Mouse (Mus musculus) mature B cell (primary cell): ENCODE data around the gene Cish.

ENCODE experiments used
- in situ Hi-C: fragments of 300-500 bp; cut with MboI; formaldehyde crosslinking; loops from 2 replicates; pipeline ENCODE4 v1.14.3; 2019

Cish gene

GRCm38 (mm10) chr9:107296016-107296040 is at the start of gene Cish:
Gene Cish, plus strand, starts transcription at chr9:107296026.
- in situ Hi-C loops: loop anchor here (5.0 to 25.0 kb wide), 3 partner anchors 36 to 609 kb away; partner anchors contain the start of gene Tex264

- in situ Hi-C loops: no loop called here
These were observed 49.7 kb upstream of the Cish start for GRCm38 (mm10) chr9:107246170-107246569.

DNA sequence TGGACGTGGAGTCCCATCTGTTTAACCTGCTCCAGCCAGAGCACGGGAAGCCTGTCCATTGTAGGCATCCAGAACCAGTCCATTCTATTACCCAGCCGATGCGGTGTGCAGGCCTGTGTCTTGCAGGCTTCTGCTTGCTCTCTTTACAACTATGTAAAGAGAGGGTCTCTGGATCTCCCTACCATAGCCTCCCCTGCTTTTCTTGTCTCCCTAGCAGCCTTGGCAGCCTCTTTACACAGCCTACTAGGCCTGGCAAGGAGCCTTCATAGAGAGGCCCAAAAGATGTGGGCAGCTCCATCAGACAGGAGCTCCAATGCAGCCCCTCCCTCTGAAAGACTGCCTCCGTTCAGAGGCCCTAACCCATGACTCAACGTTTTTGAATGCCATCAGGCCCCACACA is 46.7 kb upstream of the Cish start:
- in situ Hi-C loops: no loop called here

DNA sequence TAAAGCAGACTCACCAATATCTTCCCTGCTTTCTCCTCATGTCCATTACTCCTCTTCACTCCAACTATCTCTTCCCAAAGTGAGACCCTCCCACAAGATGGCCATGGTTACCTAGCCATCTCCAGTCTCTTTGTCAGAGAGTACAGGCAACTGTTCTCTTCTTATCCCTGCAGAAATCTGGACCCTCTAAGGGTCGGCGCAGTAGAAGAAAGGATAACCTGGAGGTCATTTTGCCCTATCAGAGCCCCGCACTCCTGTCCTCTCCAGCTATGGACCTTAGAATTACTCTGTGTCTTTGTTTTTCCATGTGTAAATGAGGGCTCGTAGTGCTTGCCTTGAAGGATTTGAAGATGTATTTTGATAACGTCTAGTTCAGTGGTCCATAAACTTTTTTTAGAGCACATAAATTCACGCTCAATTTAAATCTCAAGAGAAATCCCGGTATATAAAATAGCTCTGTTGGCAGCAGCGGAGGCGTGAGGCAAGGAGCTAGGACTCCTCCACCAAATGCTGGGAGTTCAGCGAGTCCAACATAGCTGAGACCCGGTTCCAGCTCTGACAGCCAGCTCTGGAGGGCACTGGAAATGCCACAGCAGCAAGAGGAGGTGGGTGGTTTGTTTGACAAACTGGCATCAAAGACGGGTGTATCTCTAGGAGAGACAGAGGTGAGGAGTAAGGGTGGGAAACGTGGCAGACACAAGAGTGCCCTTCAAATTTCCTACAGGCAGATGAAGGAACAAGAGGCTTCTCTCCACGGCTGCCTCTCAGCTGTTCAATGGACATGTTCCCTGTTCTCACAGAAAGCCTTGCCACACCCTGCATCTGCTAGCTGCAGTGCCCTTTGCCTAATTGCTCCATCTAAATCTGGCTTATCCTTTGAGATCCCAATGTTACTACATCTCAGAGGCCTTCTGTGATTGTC is 45.1 kb upstream of the Cish start:
- in situ Hi-C loops: no loop called here

GRCm38 (mm10) chr9:107252164-107252563 is 43.7 kb upstream of the Cish start:
- in situ Hi-C loops: no loop called here

- in situ Hi-C loops: no loop called here
These were observed 41.4 kb upstream of the Cish start for GRCm38 (mm10) chr9:107254476-107254875.

DNA sequence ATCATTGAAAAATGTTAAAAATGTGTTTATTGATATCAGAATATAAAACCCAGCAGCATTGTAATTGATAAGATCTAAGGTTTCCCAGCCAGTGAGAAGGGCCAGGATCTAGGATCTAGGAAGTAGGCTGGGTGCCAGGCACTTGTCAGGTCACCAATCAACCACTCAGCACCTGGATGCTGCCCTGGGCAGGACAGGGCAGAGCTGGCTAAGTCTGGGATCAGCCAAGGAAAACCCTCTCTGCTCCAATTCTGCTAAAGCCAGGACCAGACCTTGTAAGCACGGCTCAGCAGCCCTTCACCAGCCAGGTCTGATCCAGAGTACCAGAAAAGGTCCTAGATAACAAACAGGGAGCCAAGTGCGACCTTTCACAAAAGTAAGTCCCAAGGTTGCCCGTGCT is 40.9 kb upstream of the Cish start:
- in situ Hi-C loops: no loop called here

DNA sequence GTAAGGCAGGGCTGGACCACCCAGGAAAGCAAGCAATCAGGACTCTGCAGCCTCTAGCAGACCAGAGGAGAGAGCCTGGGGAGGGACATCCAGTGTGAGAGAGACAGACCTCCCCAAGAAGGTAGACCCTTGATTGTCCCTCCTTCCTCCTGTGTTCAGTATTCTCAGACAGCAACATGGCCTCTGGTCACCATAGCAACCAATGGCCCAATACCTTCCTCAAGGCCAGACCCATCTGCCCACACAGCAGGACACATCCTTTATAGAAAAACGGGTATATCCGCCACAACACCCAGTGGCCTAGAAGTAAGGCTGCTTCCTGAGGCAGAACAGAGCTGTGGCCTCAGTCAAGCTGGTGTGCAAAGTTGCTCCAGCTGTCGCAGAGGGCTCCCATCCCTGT is 40.2 kb upstream of the Cish start:
- in situ Hi-C loops: no loop called here

GRCm38 (mm10) chr9:107259571-107259970 is 36.3 kb upstream of the Cish start:
- in situ Hi-C loops: no loop called here

DNA sequence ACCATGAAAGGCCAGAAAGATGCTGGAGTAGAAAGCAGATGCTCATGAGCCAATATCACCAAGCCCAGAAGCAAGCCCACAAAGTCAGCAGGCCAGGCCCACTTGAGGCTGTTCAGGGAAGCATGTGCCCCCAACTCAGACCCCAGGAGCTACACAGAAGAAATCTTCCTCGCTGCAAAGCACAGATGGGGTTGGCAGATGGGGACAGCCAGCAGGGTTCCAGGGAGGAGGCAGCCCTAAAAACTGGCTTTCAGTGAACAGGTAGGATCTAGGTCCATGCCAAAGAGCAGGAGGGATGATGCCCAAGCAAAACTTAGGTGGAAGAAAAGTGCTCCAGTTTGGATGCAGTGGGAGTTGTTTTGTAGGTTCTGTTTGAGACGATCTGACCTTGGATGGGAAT is 35.4 kb upstream of the Cish start:
- in situ Hi-C loops: no loop called here

DNA sequence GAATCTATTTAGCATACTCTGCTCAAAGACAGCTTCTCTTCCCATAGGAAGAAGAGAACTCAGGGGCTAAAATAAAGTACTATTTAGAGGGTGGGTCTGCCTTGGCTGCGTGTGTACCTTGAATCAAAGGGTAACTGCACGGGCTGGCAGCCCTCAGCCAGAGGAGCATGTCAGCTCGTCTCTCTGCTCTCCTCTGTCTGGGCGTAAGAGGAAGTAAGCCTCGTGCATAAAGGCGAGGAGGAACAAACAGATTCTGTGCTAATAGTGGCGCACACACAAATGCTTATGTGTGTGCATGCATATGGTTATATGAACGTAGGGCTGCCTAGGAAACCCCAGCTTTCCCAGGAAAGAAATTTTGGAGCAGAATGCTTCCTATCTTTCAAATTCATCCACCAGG is 35.0 kb upstream of the Cish start:
- in situ Hi-C loops: no loop called here

- in situ Hi-C loops: no loop called here
These were observed 34.0 kb upstream of the Cish start for GRCm38 (mm10) chr9:107261792-107262191.

- in situ Hi-C loops: no loop called here
These were observed 33.5 kb upstream of the Cish start for GRCm38 (mm10) chr9:107262375-107262774.

DNA sequence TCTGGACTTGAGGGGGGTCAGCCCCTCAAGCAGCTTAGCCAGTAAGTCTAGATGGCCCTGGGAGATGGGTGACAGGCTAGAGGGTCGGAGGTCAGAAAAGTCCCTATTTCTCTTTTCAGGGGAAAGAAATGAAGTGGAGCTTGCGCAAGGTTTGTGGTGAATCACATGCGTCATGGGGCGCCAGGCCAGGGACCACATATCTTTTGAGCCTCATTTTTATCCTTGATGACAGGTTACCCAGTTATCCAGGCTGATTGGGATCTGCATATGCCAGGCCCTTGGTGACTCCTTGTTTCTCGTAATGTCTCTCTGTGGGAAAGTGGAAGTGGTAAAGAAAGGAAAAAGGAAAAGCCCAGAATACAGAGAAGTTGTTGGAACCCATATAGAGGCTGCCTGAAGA is 31.9 kb upstream of the Cish start:
- in situ Hi-C loops: no loop called here

- in situ Hi-C loops: no loop called here
These were observed 31.1 kb upstream of the Cish start for GRCm38 (mm10) chr9:107264731-107265130.

DNA sequence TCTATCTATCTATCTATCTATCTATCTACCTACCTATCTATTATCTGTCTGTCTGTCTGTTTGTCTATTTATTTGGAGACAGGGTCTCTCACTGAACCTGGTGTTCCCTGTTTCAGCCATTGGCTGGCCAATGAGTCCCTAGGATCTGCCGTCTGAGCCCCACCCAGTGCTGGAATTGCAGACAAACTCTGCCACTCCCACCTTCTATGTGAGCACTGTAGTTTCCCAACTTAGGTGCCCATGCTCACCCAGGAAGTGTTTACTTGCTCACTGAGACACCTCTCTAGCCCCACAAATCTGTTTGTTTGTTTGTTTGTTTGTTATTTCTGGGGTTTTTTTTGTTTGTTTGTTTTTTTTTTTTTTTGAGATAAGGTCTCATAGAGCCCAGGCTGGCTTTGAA is 28.8 kb upstream of the Cish start:
- in situ Hi-C loops: no loop called here

DNA sequence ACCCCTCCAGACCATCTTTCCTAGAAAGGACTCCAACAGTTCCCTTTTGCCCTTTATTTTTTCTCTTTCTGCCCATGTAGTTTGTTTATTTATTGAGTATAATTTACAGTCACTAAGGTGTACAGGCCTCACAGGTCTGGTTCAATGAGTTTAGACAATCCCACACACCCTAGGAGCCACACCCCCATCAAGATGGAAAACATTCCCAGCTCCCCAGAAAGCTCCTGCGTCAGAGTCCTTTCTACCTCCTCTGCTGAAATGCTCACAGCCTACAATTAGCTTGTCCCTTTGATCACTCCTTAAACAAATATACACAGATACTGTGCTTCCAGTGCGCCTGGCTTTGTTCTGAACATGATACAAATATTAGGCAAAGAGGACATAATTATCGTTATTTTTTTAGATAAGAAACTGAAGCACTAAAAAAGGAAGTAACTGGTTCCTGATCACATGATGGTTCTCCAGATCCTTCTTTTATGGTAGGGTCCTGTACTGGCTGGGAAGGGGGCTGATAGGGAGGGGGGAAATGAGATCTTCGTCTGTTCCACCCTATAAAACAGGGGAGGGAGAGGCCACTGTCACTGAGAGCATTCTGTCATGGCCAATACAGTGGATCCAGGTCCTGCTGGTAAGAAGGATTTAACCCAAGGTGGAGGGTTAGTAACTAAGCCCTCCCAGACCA is 28.0 kb upstream of the Cish start:
- in situ Hi-C loops: no loop called here

- in situ Hi-C loops: no loop called here
These were observed 26.1 kb upstream of the Cish start for GRCm38 (mm10) chr9:107269772-107270171.

DNA sequence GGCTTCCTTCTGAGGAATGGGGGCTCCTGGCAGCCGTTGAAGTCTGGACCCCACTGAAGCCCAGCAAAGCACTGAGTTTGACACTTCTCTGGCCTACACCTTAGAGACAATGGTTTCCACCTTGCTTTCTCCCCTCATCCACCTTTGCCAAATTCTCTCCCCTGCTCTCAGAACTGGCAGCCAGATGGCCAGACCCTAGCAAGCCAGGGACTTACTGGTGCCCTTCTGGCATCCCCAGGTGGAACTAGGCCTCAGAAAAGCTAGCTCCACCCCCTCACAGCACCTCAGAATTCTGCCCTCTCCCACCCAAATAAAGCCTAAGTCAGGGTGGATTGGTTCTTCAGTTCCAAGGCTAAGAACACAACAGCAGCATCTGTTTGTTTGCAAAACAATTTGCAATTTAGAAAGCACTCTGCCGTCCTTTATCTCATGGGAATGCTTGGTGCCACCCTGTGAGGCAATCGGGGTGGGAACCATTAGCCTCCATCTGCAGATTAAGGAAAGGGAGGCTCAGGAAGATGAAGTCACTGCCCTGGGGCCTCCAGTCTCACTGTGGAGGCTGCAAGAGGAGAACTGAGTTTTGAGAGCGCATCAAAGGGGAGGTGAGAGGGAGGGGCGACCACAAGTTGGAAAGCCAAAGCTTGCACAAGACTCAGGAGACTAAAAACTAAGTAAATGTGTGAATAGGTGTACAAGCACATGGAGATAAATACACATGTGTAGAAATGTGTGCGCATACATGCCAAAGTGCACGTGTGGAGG is 24.5 kb upstream of the Cish start:
- in situ Hi-C loops: no loop called here

DNA sequence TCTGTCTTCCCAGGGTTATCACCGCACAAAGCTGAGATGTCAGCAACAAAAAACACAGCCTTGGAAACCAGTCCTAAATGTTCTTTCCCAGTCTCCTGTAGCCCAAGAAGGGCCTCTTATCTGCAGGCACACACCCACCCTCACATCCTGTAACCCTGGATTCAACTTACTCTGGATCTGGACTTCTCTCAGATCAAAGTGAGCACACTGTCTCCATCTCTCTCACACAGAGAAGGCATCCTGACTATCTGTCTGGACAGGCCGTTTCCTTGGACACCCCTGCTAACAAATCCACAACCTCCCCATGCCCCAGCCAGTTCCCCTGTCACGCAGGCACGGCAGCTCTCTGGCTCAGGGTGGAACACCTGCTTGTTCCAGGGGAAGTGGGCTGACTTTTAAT is 23.5 kb upstream of the Cish start:
- in situ Hi-C loops: no loop called here

GRCm38 (mm10) chr9:107273184-107273583 is 22.6 kb upstream of the Cish start:
- in situ Hi-C loops: no loop called here

GRCm38 (mm10) chr9:107274751-107275150 is 21.1 kb upstream of the Cish start:
- in situ Hi-C loops: loop anchor here (25.0 kb wide), 1 partner anchor 587 kb away; the partner anchor contains the start of gene Tex264

- in situ Hi-C loops: loop anchor here (25.0 kb wide), 1 partner anchor 588 kb away; the partner anchor contains the start of gene Tex264
These were observed 20.1 kb upstream of the Cish start for GRCm38 (mm10) chr9:107275710-107276109.
